Mouse (Mus musculus): ENCODE measurements around the gene Rab30.
A peak's percentile ranks its signal among the peaks of the same experiment; 100 is the strongest.
"Not testable (repeated sequence)": the region's sequence is repeated elsewhere in the genome, so short reads cannot be mapped to it uniquely, and the experiment has no call there.

Gene Rab30

GRCm38 (mm10) chr7:92741152-92741860 lies at the start of gene Rab30:
Gene Rab30, plus strand, starts transcription at chr7:92741603.
- DNase-seq (ENCODE audit: low spot score): peak; percentile 55

- DNase-seq (ENCODE audit: low spot score): no peak
These were observed 45.0 kb upstream of the Rab30 start for GRCm38 (mm10) chr7:92696395-92696794.

- no peak for DNase-seq (ENCODE audit: low spot score)
These were observed 42.6 kb upstream of the Rab30 start for GRCm38 (mm10) chr7:92698770-92699169.

- no peak for DNase-seq (ENCODE audit: low spot score)
These were observed 37.7 kb upstream of the Rab30 start for GRCm38 (mm10) chr7:92703661-92704060.

- no peak for DNase-seq (ENCODE audit: low spot score)
These were observed 35.9 kb upstream of the Rab30 start for GRCm38 (mm10) chr7:92705534-92705933.

- DNase-seq (ENCODE audit: low spot score): no peak
These were observed 34.7 kb upstream of the Rab30 start for GRCm38 (mm10) chr7:92706711-92707110.

- no peak for DNase-seq (ENCODE audit: low spot score)
These were observed 31.8 kb upstream of the Rab30 start for GRCm38 (mm10) chr7:92709573-92709972.

- DNase-seq (ENCODE audit: low spot score): no peak
These were observed 29.8 kb upstream of the Rab30 start for GRCm38 (mm10) chr7:92711593-92711992.

GRCm38 (mm10) chr7:92715055-92715454 lies 26.3 kb upstream of the Rab30 start:
- no peak for DNase-seq (ENCODE audit: low spot score)

- no peak for DNase-seq (ENCODE audit: low spot score)
These were observed 21.1 kb upstream of the Rab30 start for GRCm38 (mm10) chr7:92720156-92720905.

- DNase-seq (ENCODE audit: low spot score): no peak
These were observed 17.7 kb upstream of the Rab30 start for GRCm38 (mm10) chr7:92723750-92724149.

- no peak for DNase-seq (ENCODE audit: low spot score)
These were observed 17.1 kb upstream of the Rab30 start for GRCm38 (mm10) chr7:92724261-92724660.

GRCm38 (mm10) chr7:92729583-92729982 lies 11.8 kb upstream of the Rab30 start:
- not testable (repeated sequence) for DNase-seq (ENCODE audit: low spot score)

GRCm38 (mm10) chr7:92730465-92730864 lies 10.9 kb upstream of the Rab30 start:
- DNase-seq (ENCODE audit: low spot score): no peak

GRCm38 (mm10) chr7:92730959-92731358 lies 10.4 kb upstream of the Rab30 start:
- no peak for DNase-seq (ENCODE audit: low spot score)

- DNase-seq (ENCODE audit: low spot score): no peak
These were observed 9.3 kb upstream of the Rab30 start for GRCm38 (mm10) chr7:92732136-92732535.

- DNase-seq (ENCODE audit: low spot score): no peak
These were observed 3.8 kb upstream of the Rab30 start for GRCm38 (mm10) chr7:92737560-92737959.

GRCm38 (mm10) chr7:92739956-92740355 lies 1.4 kb upstream of the Rab30 start:
- DNase-seq (ENCODE audit: low spot score): no peak

- DNase-seq (ENCODE audit: low spot score): no peak
These were observed 840 bp upstream of the Rab30 start for GRCm38 (mm10) chr7:92740411-92741115.

GRCm38 (mm10) chr7:92741861-92742249 lies 452 bp downstream of the Rab30 start:
- no peak for DNase-seq (ENCODE audit: low spot score)

- DNase-seq (ENCODE audit: low spot score): no peak
These were observed 938 bp downstream of the Rab30 start for GRCm38 (mm10) chr7:92742341-92742741.

- DNase-seq (ENCODE audit: low spot score): no peak
These were observed 1.4 kb downstream of the Rab30 start for GRCm38 (mm10) chr7:92742774-92743173.

GRCm38 (mm10) chr7:92743325-92743724 lies 1.9 kb downstream of the Rab30 start:
- no peak for DNase-seq (ENCODE audit: low spot score)

All from urinary bladder, postnatal 10 days (tissue).